Mouse (Mus musculus): ENCODE measurements around the gene Osbp2. TPM values are rescaled to one million over a fixed set of nuclear protein-coding genes. Genes with fewer than 3 reads are reported as not detected.

Gene Osbp2
- polyA plus RNA-seq, 1 experiment from 2014 or later: 1.3 TPM

DNA sequence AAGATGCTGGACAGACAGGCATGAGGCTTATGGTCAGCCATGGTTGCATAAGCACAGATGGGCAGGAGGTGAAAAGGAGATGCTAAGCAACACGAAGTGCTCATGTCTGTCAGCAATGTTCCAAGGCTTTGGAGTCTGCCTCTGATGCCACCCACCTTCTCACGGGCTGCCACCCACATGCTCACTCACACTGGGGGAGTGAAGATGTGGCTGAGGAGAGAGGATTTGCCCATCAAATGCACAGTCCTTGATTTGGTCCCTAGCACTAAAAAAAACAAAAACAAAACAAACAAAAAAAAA, 13.4 kb downstream of the Osbp2 start:
- no peak for ATAC-seq (replicated peaks; ENCODE audit: low FRiP score, low read depth)
- H3K4me1 ChIP-seq (replicated peaks; ENCODE audit: insufficient read depth, low read length): no peaks in the 10 kb centered on the region
- TF ChIP-seq CTCF (IDR thresholded peaks at IDR 0.05; ENCODE audit: low read depth): no peak
- H3K9me3 ChIP-seq (replicated peaks; ENCODE audit: low read length): no peaks in the 10 kb centered on the region
- H3K36me3 ChIP-seq (ENCODE audit: insufficient read depth, low read length): no peaks in the 10 kb centered on the region
- H3K4me2 ChIP-seq (ENCODE audit: low read length): no peak overlapping the region
- no peak overlapping the region for H3K4me3 ChIP-seq (replicated peaks; ENCODE audit: low read depth, low read length)
- H3K27me3 ChIP-seq (ENCODE audit: insufficient read depth, low read length): no peaks in the 10 kb centered on the region
- 34% methylated on average over 2 of the region's 2 CpGs for WGBS
- no peak for DNase-seq (ENCODE audit: low spot score)
- no peak overlapping the region for H3K9ac ChIP-seq (ENCODE audit: low read depth, low read length)
- no peak overlapping the region for H3K27ac ChIP-seq

GRCm38 (mm10) chr11:3849469-3850314, 14.0 kb downstream of the Osbp2 start:
- WGBS: 68% methylated on average over 15 of the region's 15 CpGs
- Histone ChIP-seq H3K27ac (no peak overlapping the region), H3K36me3 (ENCODE audit: insufficient read depth, low read length) (no peaks in the 10 kb centered on the region), H3K4me2 (ENCODE audit: low read length) (no peak overlapping the region), H3K9ac (ENCODE audit: low read depth, low read length) (no peak overlapping the region), H3K4me3 (replicated peaks; ENCODE audit: low read depth, low read length) (no peak overlapping the region), H3K4me1 (replicated peaks; ENCODE audit: insufficient read depth, low read length) (no peaks in the 10 kb centered on the region), H3K27me3 (ENCODE audit: insufficient read depth, low read length) (no peaks in the 10 kb centered on the region), H3K9me3 (replicated peaks; ENCODE audit: low read length) (no peaks in the 10 kb centered on the region)
- DNase-seq (ENCODE audit: low spot score) (no peak), ATAC-seq (replicated peaks; ENCODE audit: low FRiP score, low read depth) (no peak)
- TF ChIP-seq CTCF (IDR thresholded peaks at IDR 0.05; ENCODE audit: low read depth): no peak

- Histone ChIP-seq H3K27ac (no peak overlapping the region), H3K36me3 (ENCODE audit: insufficient read depth, low read length) (no peaks in the 10 kb centered on the region), H3K9me3 (replicated peaks; ENCODE audit: low read length) (no peaks in the 10 kb centered on the region), H3K27me3 (ENCODE audit: insufficient read depth, low read length) (no peaks in the 10 kb centered on the region), H3K4me2 (ENCODE audit: low read length) (no peak overlapping the region), H3K4me3 (replicated peaks; ENCODE audit: low read depth, low read length) (no peak overlapping the region), H3K4me1 (replicated peaks; ENCODE audit: insufficient read depth, low read length) (no peaks in the 10 kb centered on the region), H3K9ac (ENCODE audit: low read depth, low read length) (no peak overlapping the region)
- DNase-seq (ENCODE audit: low spot score): no peak
- ATAC-seq (replicated peaks; ENCODE audit: low FRiP score, low read depth): no peak
- no peak for TF ChIP-seq CTCF (IDR thresholded peaks at IDR 0.05; ENCODE audit: low read depth)
- 57% methylated on average over 2 of the region's 2 CpGs for WGBS
These were observed 17.4 kb downstream of the Osbp2 start for GRCm38 (mm10) chr11:3846351-3846750.

- H3K9ac ChIP-seq (ENCODE audit: low read depth, low read length): no peak overlapping the region
- H3K27me3 ChIP-seq (ENCODE audit: insufficient read depth, low read length): no peaks in the 10 kb centered on the region
- no peak for ATAC-seq (replicated peaks; ENCODE audit: low FRiP score, low read depth)
- no peak for DNase-seq (ENCODE audit: low spot score)
- no peak overlapping the region for H3K4me2 ChIP-seq (ENCODE audit: low read length)
- no peaks in the 10 kb centered on the region for H3K36me3 ChIP-seq (ENCODE audit: insufficient read depth, low read length)
- H3K4me1 ChIP-seq (replicated peaks; ENCODE audit: insufficient read depth, low read length): no peaks in the 10 kb centered on the region
- 83% methylated on average over 17 of the region's 17 CpGs for WGBS
- no peaks in the 10 kb centered on the region for H3K9me3 ChIP-seq (replicated peaks; ENCODE audit: low read length)
- TF ChIP-seq CTCF (IDR thresholded peaks at IDR 0.05; ENCODE audit: low read depth): no peak
- H3K4me3 ChIP-seq (replicated peaks; ENCODE audit: low read depth, low read length): no peak overlapping the region
- no peak overlapping the region for H3K27ac ChIP-seq
These were observed 19.6 kb downstream of the Osbp2 start for GRCm38 (mm10) chr11:3843943-3844734.

DNA sequence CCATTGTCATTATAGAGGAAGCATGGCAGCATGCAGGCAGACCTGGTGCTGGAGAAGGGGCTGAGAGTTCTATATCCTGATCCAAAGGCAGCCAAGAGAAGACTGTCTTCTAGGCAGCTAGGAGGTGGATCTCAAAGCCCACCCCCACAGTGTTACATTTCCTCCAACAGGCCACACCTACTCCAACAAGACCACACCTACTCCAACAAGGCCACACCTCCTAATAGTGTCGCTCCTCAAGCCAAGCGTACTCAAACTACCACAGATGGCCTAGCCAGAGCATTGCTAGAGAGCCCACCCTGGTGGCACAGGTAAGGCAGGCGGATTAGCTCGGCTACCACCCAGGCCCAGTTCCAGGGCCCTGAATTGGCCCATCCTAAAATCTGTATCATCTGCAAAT, 28.4 kb downstream of the Osbp2 start:
- H3K36me3 ChIP-seq (ENCODE audit: insufficient read depth, low read length): no peaks in the 10 kb centered on the region
- WGBS: 69% methylated on average over 4 of the region's 4 CpGs
- ATAC-seq (replicated peaks; ENCODE audit: low FRiP score, low read depth): no peak

GRCm38 (mm10) chr11:3834421-3835098, 29.1 kb downstream of the Osbp2 start:
- Histone ChIP-seq H3K4me3 (replicated peaks; ENCODE audit: low read depth, low read length) (no peak overlapping the region), H3K9me3 (replicated peaks; ENCODE audit: low read length) (no peaks in the 10 kb centered on the region), H3K36me3 (ENCODE audit: insufficient read depth, low read length) (no peaks in the 10 kb centered on the region), H3K4me1 (replicated peaks; ENCODE audit: insufficient read depth, low read length) (no peaks in the 10 kb centered on the region), H3K27ac (no peak overlapping the region), H3K27me3 (ENCODE audit: insufficient read depth, low read length) (no peaks in the 10 kb centered on the region), H3K9ac (ENCODE audit: low read depth, low read length) (no peak overlapping the region), H3K4me2 (ENCODE audit: low read length) (no peak overlapping the region)
- TF ChIP-seq CTCF (IDR thresholded peaks at IDR 0.05; ENCODE audit: low read depth): peak; percentile 74
- WGBS: 51% methylated on average over 13 of the region's 13 CpGs
- 0 out of 2 replicates have a peak, but pooled peaks have one; percentile 49 for ATAC-seq (replicated peaks; ENCODE audit: low FRiP score, low read depth)
- DNase-seq (ENCODE audit: low spot score): peak; percentile 44

More for the DNA sequence above, 28.4 kb downstream of the Osbp2 start:
- Histone ChIP-seq H3K4me2 (ENCODE audit: low read length) (no peak overlapping the region), H3K4me3 (replicated peaks; ENCODE audit: low read depth, low read length) (no peak overlapping the region), H3K27ac (no peak overlapping the region), H3K9ac (ENCODE audit: low read depth, low read length) (no peak overlapping the region), H3K27me3 (ENCODE audit: insufficient read depth, low read length) (no peaks in the 10 kb centered on the region), H3K4me1 (replicated peaks; ENCODE audit: insufficient read depth, low read length) (no peaks in the 10 kb centered on the region), H3K9me3 (replicated peaks; ENCODE audit: low read length) (no peaks in the 10 kb centered on the region)
- TF ChIP-seq CTCF (IDR thresholded peaks at IDR 0.05; ENCODE audit: low read depth): no peak
- no peak for DNase-seq (ENCODE audit: low spot score)

Data from kidney, postnatal 0 days (tissue).